Mouse (Mus musculus) lung, postnatal 10 days (tissue): ENCODE measurements around the gene Mcoln3.

Experiments
- DNase-seq: peaks from one replicate; pipeline ENCODE4 v3.0.0; 2021

Mcoln3 gene

DNA sequence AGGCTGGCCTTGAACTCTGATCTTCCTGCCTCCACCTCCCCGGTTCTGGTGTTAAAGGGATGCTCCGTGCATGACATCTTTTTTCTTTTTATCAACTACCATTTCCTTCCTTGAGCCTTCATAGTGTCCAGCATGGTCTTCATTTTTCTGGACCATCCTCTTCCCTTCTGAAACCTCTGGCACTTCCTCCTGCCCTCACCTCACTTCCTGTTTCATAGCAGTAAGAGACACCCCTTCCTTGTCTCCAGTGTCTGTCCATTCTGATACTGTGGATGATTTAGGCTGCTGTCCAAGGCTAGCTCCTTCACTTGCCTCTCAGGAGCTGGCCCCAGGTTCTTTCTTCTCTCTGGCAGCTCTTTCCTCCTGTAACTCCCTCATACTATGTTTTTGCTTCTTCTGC is 18.2 kb downstream of the Mcoln3 start:
- DNase-seq = no peak

DNA sequence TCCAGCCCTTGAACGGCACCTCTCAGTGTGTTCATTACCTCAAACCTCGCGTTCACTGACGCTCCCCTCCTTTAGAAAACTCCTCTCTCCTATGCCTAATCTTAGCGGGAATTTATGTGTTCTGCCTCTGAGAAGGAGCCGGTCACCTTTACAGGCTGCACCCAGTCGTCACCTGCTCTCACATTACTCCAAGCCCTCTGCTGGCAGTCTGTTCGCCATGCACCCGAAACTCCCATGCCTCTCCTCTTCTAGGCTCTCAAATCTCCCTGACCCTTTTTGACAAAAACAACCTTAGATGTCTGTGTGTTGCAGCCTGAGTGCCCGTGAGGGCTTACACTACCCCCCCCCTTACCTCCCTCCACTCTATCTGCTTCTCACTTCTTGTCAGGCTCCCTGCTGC is 19.2 kb downstream of the Mcoln3 start:
- DNase-seq = peak; percentile 7

DNA sequence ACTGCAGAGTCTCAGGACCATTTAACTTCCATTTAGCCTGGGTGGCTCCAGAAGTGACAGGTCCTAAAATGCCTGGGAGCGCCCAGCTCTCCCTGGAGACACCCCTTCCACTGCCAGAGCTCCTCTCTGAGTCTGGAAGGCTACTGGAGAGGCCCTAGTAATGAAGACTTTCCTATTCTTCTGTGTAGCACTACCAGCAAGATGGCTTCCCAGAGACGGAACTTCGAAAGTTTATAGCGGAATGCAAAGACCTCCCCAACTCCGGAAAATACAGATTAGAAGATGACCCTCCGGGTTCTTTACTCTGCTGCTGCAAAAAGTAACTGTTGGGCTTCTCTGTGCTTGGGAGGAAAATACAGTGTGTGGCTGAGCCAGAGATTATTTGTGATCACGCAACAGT is 23.0 kb downstream of the Mcoln3 start:
- DNase-seq = no peak

DNA sequence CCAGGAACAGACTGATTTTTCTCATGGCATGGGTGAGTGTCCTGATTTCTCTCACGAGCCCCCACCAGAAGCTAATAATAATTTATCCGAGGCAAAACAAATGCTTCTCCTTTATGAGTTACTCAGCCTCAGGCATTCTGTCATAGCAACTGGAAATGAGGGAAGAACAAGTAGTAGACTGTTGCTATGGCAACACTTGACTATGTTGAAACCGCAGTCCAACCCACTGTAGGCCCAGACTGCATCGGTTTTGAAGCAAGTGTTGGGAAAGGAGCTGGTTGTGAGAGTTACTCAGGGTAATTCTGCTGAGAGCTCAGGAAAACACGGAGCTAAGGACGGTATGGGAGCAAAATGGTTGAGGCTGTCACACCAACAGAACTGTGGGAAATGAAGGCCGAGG is 25.3 kb downstream of the Mcoln3 start:
- no peak for DNase-seq

DNA sequence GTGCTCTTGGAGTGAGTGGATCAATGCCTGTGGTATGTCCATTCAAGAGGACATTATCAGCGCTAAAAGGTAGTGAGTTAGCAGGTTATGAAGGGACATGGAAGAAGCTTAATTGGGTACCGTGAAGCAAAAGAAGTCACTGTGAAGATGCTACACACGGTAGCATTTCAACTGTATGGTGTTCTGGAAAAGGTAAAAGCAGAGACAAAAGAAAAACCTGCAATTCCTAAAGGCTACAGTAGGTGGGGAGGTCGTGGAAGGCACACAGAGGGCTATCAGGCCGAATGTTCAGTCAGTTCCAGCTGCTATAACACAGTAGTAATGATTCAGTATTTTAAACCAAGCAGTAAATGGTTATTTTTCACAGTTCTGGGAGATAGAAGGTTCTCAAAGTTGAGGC is 28.3 kb downstream of the Mcoln3 start:
- no peak for DNase-seq

DNA sequence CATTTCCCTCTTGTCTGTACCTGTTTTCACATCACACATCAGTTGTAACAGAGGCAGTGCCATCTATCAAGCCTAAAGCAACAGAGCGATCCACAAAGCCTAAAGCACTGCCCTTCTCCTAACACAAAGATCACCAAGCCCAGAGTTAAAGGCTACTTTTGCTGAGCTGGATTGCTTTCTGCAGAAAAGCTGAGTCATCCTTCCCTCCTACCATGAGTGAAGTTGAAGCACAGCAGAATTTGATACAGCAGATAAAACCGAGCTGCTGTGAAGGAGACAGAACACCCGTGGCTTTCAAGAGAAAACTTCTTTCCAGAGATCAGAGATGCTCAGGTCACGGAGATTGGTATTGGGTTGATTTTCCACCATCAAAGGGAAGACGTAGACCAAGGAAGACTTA is 28.9 kb downstream of the Mcoln3 start:
- DNase-seq = no peak

DNA sequence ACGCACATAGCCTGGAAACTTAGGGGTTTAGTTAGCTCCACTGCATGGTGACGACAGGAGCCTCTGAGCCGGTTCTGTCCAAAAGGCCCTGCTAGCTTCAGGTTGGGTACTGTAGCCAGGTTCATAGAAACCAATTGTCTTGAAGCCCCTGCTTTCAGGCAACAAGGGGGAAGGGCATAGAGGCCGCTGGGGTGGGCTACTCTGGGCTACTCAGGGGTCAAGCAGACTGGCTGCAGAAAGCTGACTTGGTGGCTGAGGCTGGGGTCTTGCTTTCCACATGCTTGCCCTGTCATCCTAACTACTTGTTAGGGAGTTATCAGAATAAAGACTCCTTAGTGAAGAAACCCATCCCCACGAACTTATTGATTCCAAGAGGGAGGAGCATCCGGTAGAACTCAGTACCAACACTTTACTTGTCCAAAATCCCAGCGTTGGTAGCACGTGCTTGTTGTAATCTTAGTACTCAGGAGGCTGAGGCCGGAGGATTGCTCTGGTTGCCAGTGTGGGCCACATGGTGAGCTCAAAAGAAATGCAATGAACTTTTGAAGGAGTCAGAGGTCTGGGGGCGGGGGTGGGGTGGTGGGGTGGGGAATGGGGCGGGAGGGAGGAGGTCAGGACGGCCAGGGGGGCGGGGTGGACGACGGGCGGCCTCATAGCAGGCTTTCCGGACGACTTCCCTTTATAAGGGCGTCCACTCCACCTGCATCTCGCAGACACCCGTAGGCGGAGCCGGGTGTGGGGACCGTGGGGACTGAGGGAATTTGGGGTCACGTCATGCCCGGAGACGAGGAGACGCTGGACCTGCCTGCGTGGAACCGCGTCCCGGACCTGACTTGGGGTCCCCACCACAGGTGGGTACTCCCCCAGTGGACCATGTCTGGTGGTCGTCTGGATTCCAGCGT is 32.2 kb downstream of the Mcoln3 start, which contains the start of gene Mcoln2:
Gene Mcoln2, plus strand, starts transcription at position 678 of the 902 bp plus-strand sequence.
- peak; percentile 11 for DNase-seq

DNA sequence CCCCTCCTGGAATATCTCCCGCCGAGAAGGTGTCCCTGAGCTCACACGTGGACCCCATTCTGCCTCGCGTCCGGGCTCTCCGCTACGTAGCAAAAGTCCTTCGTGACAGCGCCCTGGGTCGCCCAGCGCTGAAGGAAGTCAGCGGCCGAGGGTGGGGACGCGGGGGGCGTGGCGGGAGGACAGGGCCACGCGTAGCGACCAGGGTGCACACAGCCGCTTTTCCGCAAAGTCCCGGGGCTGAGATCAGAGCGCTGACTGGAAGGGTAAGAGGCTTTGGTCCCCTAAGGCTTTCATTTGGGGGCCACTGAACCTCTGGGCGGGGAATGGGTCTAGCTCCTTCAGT is 32.8 kb downstream of the Mcoln3 start:
- peak; percentile 70 for DNase-seq

DNA sequence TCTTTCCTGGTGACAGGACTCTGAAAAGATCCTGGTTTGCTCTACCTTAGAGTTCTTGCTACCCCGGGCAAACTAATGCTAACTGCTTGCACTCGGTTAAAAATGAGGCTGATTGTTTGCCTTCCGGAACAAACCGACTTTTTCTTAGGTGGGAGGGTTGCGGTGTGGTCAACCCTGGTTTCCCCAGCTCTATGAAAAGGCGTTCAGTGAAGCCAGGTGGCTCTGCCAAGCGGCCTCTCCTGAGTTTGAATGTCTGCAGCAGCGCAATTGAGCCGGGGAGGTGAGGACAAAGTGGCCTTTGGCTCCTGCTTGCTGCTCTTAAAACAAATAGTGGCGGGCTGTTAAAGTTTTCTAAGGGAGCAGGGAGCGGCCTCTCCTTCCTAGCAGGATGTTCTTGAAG is 33.3 kb downstream of the Mcoln3 start:
- peak; percentile 2 for DNase-seq

DNA sequence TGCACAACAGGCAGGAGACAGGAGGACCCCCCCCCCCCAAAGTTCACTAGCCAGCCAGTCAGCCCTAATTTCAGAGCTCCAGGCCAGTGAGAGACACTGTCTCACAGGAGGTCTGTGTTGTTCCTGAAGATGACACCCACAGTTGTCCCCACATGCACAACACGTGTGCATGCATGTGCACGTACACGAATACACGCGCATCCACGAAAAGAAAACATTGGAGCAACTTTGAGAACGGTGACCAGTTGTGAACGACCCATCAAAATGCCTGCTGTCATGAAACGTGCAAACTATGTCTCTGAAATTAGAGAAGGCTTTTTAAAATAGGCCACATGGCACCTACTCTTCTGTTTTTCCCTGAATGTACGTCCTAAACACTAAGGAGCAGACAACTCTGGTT is 34.1 kb downstream of the Mcoln3 start:
- no peak for DNase-seq

DNA sequence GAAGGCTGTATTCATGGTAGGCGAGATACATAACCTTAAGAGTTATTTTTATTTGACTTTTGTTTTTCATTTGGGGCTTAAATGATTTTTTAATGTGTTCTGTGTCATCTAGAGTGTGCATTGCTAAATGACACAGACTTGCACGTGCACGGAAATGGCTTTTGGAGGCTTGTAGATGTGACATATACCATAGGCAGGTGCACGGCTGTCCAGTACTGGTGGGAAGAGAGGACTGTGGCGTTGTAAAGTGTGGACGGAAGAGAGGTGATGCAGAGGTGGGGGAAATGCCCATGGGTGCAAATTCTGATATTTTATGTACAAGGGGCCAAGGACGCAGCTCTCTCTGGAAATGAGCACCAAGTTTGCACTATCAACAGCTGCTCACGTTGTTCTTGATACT is 34.5 kb downstream of the Mcoln3 start:
- DNase-seq = no peak

DNA sequence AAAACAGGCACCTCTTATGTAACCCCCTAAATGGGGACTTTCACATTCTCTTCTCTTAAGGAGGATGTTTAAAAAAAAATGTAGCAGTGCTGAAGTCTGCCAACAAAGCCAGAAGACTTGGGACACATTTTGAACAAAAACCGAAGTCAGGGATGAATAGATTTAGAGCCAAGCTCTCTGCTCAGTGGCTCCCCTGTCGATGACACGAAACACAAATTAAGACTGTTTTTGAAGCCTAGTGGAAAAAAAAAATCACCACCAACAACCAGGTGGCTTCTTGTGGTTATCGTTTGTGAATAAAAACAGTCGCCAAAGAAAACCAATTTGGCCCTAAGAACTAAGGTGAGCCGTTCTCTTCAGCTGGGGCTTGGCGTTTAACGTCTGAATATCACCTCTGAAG is 35.1 kb downstream of the Mcoln3 start:
- DNase-seq = no peak

DNA sequence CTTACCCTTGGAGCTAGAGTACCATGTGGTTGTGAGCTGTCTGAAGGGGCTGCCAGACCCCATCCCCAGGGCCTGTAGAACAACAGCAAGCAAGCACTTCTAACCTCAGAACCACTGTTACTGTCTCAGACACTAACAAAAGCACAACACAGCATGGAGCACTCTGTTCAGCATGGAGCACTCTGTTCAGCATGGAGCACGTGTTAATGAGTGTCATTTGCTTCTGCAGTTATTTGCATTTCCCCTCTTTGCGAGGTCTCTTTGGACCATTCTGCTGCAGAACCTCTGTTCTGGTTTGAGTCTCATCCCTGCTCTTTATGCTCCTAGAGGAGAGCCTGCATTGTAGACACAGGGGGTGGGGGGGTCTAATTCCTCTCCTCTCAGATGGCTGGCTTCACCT is 35.7 kb downstream of the Mcoln3 start:
- DNase-seq = no peak

DNA sequence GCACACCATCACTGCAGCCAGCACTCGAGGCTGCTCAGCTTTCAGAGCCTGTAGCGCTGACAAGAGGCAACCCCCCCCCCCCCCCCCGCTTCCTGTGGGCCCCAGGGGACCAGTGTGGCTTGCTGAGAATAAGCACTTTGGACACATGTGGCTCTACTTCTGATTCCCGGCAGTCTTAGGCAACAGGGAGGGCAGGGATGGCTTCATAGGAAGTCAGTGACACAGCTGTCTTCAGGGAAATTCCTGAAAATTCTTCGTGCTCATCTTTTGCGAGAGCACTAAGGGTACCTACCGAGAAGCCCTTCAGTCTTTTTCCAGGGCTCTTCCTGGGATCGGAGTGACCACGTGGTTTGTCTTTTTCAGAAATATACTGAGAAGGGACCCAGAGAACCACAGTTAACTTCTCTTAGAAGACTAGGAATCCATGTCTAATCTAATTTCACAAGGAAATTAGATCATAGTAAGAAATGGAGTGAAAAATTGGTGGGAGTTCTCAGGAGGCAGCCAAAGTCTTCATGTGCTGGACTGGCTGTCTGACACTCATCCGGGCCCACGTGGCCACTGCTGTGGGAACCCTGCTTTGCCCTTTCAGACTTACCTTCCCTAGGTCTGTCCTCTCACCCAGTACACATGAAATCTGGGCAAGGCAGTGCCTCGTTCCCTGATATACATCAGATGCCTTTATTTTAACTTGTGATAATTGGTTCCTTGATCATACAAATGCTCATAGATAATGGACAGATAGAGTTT is 36.8 kb downstream of the Mcoln3 start:
- DNase-seq = no peak

DNA sequence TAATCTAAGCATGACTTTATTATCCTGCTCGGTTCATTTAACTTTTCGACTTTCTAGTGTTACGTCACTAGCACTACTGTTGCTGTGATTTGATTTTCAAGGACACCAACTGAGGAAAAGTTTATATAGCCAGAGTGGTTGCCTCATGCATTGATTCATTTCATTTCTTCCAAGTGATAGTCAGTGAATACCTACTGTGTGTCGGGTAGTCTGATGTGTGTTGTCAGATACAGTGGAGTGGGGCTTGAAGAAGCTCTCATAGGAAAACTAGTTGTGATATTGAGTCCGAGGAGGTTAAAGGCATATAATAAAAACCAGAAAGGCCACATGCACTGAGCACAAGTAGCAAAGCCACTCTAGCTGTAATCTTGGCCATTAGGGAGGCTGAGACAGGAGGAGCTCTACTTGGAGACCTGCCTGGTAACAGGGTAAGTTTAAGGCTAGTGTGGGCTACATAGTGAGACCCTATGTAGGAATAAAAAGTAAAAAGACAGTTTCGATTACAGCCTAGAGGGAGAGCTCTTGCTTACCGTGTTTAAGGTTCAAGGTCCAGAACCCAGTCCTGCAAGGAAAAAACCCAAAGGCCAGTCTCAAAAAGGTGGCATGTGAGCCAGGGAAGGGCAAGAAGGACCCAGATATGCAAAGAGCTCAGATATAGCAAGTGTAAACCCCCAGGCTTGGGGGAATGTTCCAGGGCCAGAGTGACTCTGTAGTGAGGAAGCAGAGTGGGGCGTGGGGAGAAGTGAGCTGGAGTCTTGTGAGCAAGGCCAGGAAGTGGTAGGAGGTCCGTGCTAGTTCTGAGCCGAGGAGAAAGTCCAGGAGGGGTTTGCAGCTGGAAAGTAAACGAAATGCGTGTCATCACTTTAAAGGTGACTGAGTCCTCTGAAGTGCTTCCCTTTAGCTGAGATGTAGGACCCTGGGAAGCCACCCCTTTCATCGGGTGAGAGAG is 38.7 kb downstream of the Mcoln3 start:
- DNase-seq = no peak

DNA sequence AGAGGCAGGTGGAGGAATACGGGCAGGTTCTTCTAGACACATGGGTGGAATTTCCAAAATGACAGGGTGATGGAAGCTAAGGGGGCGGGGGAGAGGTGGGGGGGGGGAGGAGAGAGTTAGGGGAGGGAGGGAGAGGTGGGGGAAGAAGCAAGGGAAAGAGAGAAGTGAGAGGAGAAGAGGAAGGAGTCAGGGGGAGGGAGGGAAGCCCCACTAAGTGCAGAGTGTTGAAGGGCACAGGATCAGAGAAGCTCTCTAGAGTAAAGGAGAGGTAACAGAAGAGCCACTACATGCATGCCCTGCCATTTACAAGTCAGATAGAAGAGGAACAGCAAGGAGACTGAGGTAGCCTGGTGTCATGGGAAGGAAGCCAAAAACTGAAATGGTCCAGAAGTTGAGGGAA is 39.6 kb downstream of the Mcoln3 start:
- no peak for DNase-seq

DNA sequence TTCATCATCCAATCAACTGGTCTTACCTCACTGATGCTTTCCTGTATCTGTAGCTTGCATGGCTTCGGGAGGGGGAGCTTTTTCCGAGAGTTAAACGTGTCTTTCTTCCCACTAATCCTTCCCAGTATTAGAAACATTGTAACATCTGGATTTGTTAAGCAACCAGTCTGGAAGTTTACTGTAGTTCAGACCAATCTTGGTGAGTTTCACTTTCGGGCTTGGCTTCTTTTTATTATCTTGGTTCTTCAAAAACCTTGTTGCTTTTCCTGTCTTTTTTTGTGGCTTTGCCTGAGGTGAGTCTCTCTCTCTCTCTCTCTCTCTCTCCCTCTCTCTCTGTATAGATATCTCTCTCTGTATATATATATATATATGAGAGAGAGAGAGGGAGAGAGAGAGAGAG is 40.8 kb downstream of the Mcoln3 start:
- no peak for DNase-seq

DNA sequence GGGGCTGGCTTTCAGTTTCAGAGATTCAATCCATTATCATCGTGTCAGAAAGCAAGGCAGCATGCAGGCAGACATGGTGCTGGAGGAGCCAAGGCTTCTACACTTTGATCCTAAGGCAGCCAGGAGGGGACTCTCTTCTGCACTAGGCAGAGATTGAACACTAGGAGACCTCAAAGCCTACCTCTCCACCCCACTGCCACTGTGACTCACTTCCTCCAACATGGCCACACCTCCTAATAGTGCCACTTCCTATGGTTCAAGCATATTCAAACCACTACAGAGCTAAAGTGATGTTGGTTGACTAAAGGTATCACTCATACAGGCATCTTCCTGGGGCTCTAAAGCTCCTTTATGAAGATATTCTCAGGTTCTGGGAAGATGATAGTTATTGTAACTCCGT is 42.1 kb downstream of the Mcoln3 start:
- no peak for DNase-seq

DNA sequence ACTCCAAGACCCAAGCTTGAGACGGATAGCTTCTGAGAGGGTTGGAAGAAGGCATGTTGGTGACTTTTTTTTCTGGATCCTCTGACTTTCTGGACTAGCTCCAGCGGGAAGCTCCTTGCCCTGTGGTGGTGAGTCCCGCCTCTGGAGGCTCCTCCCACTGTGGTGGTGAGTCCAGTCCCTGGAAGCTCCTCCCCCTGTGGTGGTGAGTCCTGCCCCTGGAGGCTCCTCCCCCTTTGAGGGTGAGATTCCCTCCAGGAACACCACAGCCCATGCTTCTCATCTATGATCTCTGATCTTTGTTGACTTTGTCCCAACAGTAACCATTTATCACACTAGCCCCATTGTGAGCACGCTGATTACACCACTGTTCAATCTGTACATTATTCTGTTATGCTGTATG is 44.9 kb downstream of the Mcoln3 start:
- no peak for DNase-seq

DNA sequence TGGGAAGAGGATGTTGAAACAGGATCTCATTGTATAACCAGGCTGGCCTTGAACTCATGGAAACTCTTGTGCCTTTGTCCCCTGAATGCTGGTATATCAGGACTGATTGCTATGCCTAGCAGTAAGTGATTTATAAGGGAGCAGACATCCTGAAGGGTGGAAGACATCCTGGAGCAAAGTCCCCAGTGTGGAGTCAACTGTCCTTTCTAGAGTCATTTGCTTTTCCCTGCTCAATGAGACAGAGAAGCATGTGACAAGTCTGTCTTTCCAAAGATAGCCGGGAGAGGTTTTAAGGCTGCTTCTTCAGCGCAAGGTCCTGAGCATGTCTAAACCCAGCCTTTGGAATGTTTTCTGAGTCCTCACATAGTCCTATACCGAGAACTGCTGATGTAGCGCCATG is 52.1 kb downstream of the Mcoln3 start:
- DNase-seq = no peak

DNA sequence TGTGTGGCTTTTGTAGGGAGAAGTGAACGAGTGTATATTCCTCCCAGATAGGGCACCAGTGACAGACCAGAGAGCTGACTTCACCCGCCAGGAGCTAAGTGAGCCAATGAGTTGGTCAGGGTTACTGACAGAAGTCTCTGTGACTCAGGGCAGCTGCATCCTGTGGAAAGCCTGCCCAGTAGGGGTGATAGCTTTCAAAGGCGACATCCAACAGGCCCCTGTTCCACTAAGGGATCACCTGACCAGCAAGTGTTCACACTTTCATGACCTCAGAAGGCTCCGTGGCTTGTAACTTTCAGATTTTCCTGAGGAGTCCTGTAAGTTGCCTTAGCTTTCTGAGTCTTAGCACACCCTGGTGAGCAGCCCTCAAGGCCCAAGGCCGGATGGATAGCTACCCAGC is 55.8 kb downstream of the Mcoln3 start:
- DNase-seq = no peak

DNA sequence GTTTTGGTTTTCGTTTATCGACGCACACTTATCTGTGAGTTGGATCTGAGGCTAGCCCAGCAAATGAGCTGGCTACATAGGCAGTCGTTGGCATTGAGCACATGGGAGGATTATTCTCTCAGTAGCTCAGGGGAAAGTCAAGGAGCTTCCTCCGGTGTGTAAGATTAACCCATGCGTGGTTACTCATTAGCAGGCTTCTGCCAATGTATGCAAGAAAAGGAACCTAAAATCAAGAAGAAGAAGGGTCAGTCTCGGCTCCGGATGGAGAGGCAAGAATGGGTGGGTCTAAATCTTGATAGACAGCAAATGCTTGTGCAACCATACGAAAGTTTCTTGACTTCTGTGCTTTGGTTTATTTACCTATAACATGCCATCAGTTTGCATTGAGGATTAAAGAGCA is 57.0 kb downstream of the Mcoln3 start:
- no peak for DNase-seq

DNA sequence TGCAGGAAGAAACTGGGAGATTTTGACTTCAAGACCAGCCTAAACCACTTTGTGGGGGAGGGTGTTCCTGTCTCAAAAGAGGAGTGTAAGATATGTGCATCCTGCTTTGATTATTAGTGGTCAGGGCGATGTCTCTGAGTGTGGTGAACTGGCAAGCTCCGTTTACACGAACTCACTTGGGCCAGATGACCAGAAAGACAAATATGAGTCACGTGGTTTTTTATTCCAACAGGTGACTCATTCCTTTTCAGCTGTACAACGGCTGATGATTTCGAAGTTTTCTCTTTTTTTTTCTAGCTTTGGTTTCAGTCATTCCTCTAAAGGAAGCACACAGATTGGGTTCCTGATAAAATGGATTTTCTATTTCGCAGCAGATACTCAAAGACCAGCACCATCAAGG is 60.0 kb downstream of the Mcoln3 start:
- DNase-seq = no peak
